Mouse (Mus musculus) frontal cortex, adult 2 months (tissue): ENCODE results near the gene Thbs1. TPM values are rescaled to one million over a fixed set of nuclear protein-coding genes. Genes with fewer than 3 reads are reported as not detected.

ENCODE experiments used
- DNase-seq, 2 experiments: peaks; one replicate each; pipeline ENCODE4 v3.0.0; 2022; ENCODE audit warnings: low spot score in 1 of 2; ENCODE audit errors: extremely low spot score in 1 of 2
- polyA plus RNA-seq: library from polyadenylated mRNA; depleted of rRNA; stranded (reverse); fragments of >200 nt; gene quantifications from 2 replicates; pipeline ENCODE4 v1.2.3, GENCODE M21; 2012

Thbs1 gene
- polyA plus RNA-seq, 1 experiment = 1.1 TPM

GRCm38 (mm10) chr2:118113808-118114524 lies 2.3 kb downstream of the Thbs1 start:
- no peak for DNase-seq

DNA sequence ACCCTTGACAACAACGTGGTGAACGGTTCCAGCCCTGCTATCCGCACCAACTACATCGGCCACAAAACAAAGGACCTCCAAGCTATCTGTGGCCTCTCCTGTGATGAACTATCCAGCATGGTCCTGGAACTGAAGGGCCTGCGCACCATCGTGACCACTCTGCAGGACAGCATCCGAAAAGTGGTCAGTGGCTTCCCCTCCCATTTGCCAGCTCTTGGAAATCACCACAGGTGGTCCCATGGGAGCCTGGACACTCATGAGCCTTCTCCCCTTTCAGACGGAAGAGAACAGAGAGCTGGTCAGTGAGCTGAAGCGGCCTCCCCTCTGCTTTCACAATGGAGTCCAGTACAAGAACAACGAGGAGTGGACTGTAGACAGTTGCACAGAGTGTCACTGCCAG lies 3.0 kb downstream of the Thbs1 start:
- DNase-seq = no peak

GRCm38 (mm10) chr2:118115647-118116046 lies 4.0 kb downstream of the Thbs1 start:
- DNase-seq = no peak

DNA sequence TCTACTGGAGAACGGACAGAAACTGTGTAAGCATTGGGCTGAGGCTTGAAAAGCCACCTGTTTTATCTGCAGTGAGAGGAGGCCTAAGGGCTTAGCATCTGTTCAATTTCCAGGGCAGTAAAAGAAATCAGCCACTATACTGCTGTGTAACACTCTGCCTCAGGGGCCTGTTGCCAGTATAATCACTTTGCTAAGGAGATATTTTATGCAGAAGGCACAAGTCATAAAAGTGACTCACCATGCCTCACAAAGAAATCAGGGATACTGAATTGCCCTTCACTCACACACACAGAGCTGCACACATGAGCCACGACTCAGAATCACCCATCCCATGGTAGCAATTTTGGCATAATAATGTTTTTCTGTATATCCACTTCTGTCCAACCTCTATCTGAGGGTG lies 4.5 kb downstream of the Thbs1 start:
- no peak for DNase-seq

GRCm38 (mm10) chr2:118116754-118117290 lies 5.1 kb downstream of the Thbs1 start:
- no peak for DNase-seq

DNA sequence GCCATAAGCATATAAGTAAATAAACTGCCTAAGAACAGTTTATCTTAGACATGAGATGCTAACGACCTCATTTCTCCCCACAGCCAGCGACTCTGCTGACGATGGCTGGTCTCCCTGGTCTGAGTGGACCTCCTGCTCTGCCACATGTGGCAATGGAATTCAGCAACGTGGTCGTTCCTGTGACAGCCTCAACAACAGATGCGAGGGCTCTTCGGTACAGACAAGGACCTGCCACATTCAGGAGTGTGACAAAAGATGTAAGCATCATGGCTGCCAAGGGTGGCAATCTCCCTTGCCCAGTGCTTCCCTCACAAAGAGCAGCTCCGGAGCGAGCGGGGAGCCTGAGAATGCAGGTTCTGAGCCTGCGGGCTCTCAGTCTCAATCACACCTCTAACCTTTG lies 5.7 kb downstream of the Thbs1 start:
- no peak for DNase-seq

- no peak for DNase-seq
These were observed 6.4 kb downstream of the Thbs1 start for GRCm38 (mm10) chr2:118118045-118118444.

GRCm38 (mm10) chr2:118118515-118118914 lies 6.8 kb downstream of the Thbs1 start:
- DNase-seq = no peak

DNA sequence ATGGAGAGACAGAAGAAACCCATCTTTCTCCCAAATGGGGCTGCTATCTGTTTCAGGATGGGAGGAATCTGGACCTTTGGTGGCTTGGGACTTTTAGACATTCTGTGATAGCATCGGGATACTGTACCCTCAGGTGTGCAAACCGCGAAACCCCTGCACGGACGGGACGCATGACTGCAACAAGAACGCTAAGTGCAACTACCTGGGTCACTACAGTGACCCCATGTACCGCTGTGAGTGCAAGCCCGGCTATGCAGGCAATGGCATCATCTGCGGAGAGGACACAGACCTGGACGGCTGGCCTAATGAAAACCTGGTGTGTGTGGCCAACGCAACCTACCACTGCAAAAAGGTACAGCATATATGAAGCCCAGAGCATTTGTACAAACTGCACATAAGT lies 8.0 kb downstream of the Thbs1 start:
- no peak for DNase-seq

DNA sequence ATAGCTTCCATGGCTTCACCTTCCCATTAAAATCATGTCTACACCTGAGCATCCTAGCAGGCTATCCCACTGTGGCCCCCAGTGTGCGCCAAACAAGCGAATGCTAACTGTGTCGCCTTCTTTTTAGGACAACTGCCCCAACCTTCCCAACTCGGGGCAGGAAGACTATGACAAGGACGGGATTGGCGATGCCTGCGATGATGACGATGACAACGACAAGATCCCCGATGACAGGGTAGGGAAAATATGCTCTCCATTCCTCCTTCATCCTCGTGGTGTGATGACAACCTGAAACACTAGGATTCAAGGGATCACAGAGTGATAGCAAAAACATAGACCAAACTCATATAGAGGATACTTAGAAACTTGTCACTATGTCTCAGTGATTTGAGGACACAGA lies 8.4 kb downstream of the Thbs1 start:
- DNase-seq = no peak

DNA sequence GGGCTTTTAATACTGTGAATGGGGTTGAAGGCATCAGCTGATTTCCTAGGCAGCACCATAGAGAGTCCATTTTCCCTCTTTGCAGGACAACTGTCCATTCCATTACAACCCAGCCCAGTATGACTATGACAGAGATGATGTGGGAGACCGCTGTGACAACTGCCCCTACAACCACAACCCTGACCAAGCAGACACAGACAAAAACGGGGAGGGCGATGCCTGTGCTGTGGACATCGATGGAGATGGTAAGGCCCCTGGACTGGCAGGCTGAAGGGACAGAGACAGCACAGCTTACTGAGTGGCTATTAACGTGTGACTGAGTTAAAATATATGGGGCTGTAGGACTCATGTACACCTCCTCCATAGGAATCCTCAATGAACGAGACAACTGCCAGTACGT lies 9.1 kb downstream of the Thbs1 start:
- no peak for DNase-seq

DNA sequence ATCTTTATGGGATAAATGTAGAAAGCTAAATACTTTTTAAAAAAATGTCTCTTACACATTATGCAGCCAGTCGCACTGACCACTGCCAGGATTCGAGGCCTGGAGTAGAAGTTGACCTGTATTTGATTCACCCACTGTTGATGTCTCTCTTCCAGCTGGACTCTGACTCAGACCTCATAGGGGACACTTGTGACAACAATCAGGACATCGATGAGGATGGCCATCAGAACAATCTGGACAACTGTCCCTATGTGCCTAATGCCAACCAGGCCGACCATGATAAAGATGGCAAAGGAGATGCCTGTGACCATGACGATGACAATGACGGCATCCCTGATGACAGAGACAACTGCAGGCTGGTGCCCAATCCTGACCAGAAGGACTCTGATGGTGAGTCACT lies 10.6 kb downstream of the Thbs1 start:
- DNase-seq = no peak

DNA sequence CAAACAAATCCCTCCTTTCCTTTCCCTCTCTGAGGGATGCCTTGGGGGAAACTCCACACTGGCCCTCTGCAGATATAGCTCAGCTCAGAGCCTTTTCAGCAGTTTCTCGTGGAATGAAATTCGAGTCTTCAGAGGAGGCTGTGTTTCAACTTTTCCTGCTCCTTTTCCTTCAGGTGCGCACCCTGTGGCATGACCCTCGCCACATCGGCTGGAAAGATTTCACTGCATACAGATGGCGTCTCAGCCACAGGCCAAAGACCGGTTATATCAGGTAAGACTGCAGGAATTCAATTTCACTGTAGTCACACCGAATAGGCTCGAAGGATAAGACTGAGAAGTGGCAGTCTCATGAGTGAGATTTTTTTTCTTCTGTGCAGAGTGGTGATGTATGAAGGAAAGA lies 12.1 kb downstream of the Thbs1 start:
- DNase-seq = no peak

GRCm38 (mm10) chr2:118124437-118124836 lies 12.8 kb downstream of the Thbs1 start:
- no peak for DNase-seq

GRCm38 (mm10) chr2:118125211-118125939 lies 13.7 kb downstream of the Thbs1 start:
- DNase-seq = no peak

DNA sequence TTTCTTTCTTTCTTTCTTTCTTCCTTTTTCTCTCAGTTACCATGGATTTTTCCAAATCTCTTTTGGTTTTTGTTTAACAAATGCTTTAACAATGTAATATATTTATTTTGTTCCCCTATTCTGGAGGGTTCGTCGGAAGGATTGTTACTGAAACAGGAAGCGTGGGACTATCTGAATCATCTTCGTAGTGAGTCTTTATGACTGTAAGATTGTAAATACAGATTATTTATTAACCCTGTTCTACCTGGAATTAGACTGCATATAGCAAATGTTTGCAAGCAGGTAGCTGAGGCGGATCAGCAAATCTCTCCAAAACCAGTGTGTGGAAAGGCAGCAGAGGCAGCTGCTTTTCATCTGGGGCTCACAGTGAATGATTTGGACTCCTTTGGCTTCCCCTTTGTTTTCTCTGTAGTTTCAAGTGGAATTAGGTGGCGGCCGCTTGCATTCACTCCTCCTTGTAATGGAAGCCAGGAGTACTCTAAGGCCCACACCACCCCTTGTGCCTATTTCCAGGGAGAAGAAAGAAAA lies 14.3 kb downstream of the Thbs1 start:
- DNase-seq = no peak

DNA sequence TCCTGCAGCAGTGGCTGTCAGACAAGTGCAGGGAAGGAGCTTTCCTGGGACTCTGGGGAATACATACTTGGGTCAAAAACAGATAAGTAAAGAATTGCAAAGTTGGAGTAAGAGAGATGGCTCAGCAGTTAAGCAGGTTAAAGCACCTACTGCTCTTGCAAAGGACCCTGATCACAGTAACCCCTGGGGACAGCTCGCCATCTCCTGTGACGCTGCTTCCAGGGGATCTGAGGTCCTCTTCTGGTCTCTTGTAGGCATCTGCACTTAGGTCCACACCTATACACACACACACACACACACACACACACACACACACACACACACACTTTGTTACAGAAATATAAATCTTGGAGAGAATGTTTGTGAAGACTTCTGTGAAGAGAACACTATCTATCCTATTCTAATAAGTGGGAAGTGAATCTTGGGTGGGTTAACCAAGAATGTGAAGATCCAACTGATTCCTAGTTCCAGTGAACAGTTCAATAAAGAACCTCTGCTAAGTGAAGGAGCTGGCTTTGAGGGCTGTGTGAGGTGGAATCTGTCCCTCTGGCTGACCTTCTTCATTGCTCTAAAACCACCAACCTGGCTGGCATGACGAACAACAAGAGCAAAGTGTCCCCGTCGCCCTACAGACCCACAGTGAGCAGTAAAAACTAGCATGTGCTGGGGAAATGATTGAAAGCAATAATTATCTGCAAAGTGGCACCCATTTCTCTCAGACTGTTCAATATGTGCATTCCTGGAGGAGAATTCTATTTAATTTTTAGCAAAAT lies 16.0 kb downstream of the Thbs1 start:
- no peak for DNase-seq

GRCm38 (mm10) chr2:118128313-118128712 lies 16.6 kb downstream of the Thbs1 start:
- no peak for DNase-seq

DNA sequence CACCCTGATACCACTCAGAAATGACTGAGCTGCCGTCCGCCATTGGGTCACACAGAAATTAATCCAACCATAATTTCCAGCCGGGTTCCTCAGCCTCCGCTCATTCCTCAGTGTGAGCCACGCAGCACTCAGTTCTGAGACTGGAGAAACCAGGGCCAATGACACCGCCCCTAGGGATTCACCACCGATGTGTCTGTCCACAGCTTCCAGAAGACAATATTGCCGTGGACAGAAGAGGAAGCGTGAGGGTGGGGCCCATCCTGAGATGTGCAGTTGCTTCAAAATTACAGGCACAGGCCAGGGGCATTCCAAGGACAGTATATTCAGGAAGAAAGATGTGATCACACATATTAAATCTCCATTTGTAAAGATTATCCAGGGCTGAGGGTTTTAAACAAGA lies 25.4 kb downstream of the Thbs1 start:
- DNase-seq = no peak

GRCm38 (mm10) chr2:118137776-118138175 lies 26.1 kb downstream of the Thbs1 start:
- no peak for DNase-seq

DNA sequence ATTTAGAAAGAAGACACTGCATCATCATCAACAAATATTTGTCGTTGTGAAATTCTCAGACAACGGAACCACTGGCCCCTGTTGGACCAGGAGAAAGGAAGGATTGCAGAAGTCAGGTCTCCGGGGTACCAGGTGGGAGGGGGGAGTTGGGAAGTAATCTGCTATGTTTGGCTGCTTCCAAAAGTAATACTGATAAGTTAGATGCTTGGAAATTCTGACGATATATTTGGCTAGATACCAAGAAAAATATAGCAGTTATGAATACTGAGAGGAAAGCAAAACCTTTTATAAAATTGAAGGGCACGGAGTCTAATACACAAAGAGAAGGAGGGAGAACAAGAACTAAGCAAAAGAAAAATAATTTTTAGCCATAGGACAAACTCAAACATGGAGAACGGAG lies 27.6 kb downstream of the Thbs1 start:
- DNase-seq = no peak
